Mouse (Mus musculus): Measurements from ENCODE around the gene Ptbp1. TPM values are rescaled to one million over a fixed set of nuclear protein-coding genes. Genes with fewer than 3 reads are reported as not detected.

Gene Ptbp1
- total RNA-seq, 2 experiments from 2014 or later: 44.0 to 66.0 TPM

- DNase-seq (ENCODE audit: extremely low spot score in 1 of 2, low spot score in 1 of 2): no peak
These were observed 22.0 kb upstream of the Ptbp1 start for GRCm38 (mm10) chr10:79832026-79832785.

GRCm38 (mm10) chr10:79832786-79833181 lies 21.4 kb upstream of the Ptbp1 start:
- no peak for DNase-seq (ENCODE audit: extremely low spot score in 1 of 2, low spot score in 1 of 2)

- DNase-seq (ENCODE audit: extremely low spot score in 1 of 2, low spot score in 1 of 2): peak; percentile 65 to 91
These were observed 19.3 kb upstream of the Ptbp1 start for GRCm38 (mm10) chr10:79834769-79835398.

GRCm38 (mm10) chr10:79836918-79837317 lies 17.3 kb upstream of the Ptbp1 start:
- DNase-seq (ENCODE audit: extremely low spot score in 1 of 2, low spot score in 1 of 2): no peak

- no peak for DNase-seq (ENCODE audit: extremely low spot score in 1 of 2, low spot score in 1 of 2)
These were observed 16.1 kb upstream of the Ptbp1 start for GRCm38 (mm10) chr10:79838151-79838550.

- DNase-seq (ENCODE audit: extremely low spot score in 1 of 2, low spot score in 1 of 2): no peak
These were observed 14.1 kb upstream of the Ptbp1 start for GRCm38 (mm10) chr10:79840091-79840490.

- DNase-seq (ENCODE audit: extremely low spot score in 1 of 2, low spot score in 1 of 2): peak in 1 of 2 experiments; percentile 42
These were observed 13.3 kb upstream of the Ptbp1 start for GRCm38 (mm10) chr10:79840644-79841551.

GRCm38 (mm10) chr10:79842322-79842721 lies 11.9 kb upstream of the Ptbp1 start:
- no peak for DNase-seq (ENCODE audit: extremely low spot score in 1 of 2, low spot score in 1 of 2)

- DNase-seq (ENCODE audit: extremely low spot score in 1 of 2, low spot score in 1 of 2): no peak
These were observed 10.8 kb upstream of the Ptbp1 start for GRCm38 (mm10) chr10:79843476-79843875.

- DNase-seq (ENCODE audit: extremely low spot score in 1 of 2, low spot score in 1 of 2): no peak
These were observed 7.7 kb upstream of the Ptbp1 start for GRCm38 (mm10) chr10:79846553-79846952.

- DNase-seq (ENCODE audit: extremely low spot score in 1 of 2, low spot score in 1 of 2): no peak
These were observed 4.1 kb upstream of the Ptbp1 start for GRCm38 (mm10) chr10:79849941-79850628.

GRCm38 (mm10) chr10:79851653-79852052 lies 2.6 kb upstream of the Ptbp1 start:
- no peak for DNase-seq (ENCODE audit: extremely low spot score in 1 of 2, low spot score in 1 of 2)

GRCm38 (mm10) chr10:79852107-79852789 lies 2.0 kb upstream of the Ptbp1 start:
- no peak for DNase-seq (ENCODE audit: extremely low spot score in 1 of 2, low spot score in 1 of 2)

GRCm38 (mm10) chr10:79852827-79853226 lies 1.4 kb upstream of the Ptbp1 start:
- no peak for DNase-seq (ENCODE audit: extremely low spot score in 1 of 2, low spot score in 1 of 2)

- peak; percentile 73 to 82 for DNase-seq (ENCODE audit: extremely low spot score in 1 of 2, low spot score in 1 of 2)
These were observed 835 bp upstream of the Ptbp1 start for GRCm38 (mm10) chr10:79853392-79853791.

- no peak for DNase-seq (ENCODE audit: extremely low spot score in 1 of 2, low spot score in 1 of 2)
These were observed 744 bp downstream of the Ptbp1 start for GRCm38 (mm10) chr10:79854801-79855541.

- no peak for DNase-seq (ENCODE audit: extremely low spot score in 1 of 2, low spot score in 1 of 2)
These were observed 1.4 kb downstream of the Ptbp1 start for GRCm38 (mm10) chr10:79855558-79856184.

GRCm38 (mm10) chr10:79856280-79856679 lies 2.1 kb downstream of the Ptbp1 start:
- no peak for DNase-seq (ENCODE audit: extremely low spot score in 1 of 2, low spot score in 1 of 2)

Data from layer of hippocampus, postnatal 25 days (tissue).